Comparison of ENCODE assay signal across 23 mouse cellular contexts in genomic region chr11:35276001-35276400, GRCm38 (mm10).
A peak's percentile ranks its signal among the peaks of the same experiment; 100 is the strongest.
DNase-seq lines count a peak whose midpoint lies in the region; ATAC-seq lines count a peak whose summit lies in the region.
"Had no signal": no experiment of that assay in that cellular context is flagged by ENCODE, and none has a peak within 500 bp of the region (broad histone marks: within the 10 kb centered on the region; RNA-seq: fewer than 3 reads in every experiment).

No protein-coding gene starts in this region.

- no peak overlapping the region for H3K4me2 ChIP-seq in kidney, embryonic 15.5 days
- H3K4me2 ChIP-seq in midbrain, embryonic 11.5 days = no peak overlapping the region
- H3K4me2 ChIP-seq in midbrain, embryonic 14.5 days (ENCODE audit: low read length) = no peak overlapping the region
- H3K4me2 ChIP-seq: embryonic facial prominence, embryonic 13.5 days; forebrain, embryonic 13.5 days; heart, embryonic 12.5 days; heart, embryonic 15.5 days; hindbrain, embryonic 14.5 days had no signal

- H3K36me3 ChIP-seq in kidney, embryonic 15.5 days = no peaks in the 10 kb centered on the region
- no peaks in the 10 kb centered on the region for H3K36me3 ChIP-seq in midbrain, embryonic 11.5 days (ENCODE audit: control insufficient read depth, insufficient read depth, low read length)
- no peaks in the 10 kb centered on the region for H3K36me3 ChIP-seq in midbrain, embryonic 14.5 days (ENCODE audit: control insufficient read depth, insufficient read depth, low read length)
- peaks cover 6% of the 10 kb centered on the region; the same call in 1 of the 2 replicates for H3K36me3 ChIP-seq in limb, embryonic 10.5 days
- H3K36me3 ChIP-seq: embryonic facial prominence, embryonic 13.5 days; heart, embryonic 12.5 days; heart, embryonic 15.5 days had no signal

- H3K4me3 ChIP-seq in kidney, embryonic 15.5 days (replicated peaks) = no peak overlapping the region
- H3K4me3 ChIP-seq in midbrain, embryonic 11.5 days (ENCODE audit: low read depth, low read length) = no peak overlapping the region
- H3K4me3 ChIP-seq in midbrain, embryonic 14.5 days (replicated peaks; ENCODE audit: low read depth, low read length) = no peak overlapping the region
- no peak overlapping the region for H3K4me3 ChIP-seq in limb, embryonic 10.5 days
- H3K4me3 ChIP-seq: embryonic facial prominence, embryonic 13.5 days; erythroblast, embryonic 14.5 days; forebrain, embryonic 13.5 days; heart, embryonic 12.5 days; heart, embryonic 15.5 days had no signal

- peaks cover 84% of the 10 kb centered on the region for H3K4me1 ChIP-seq in kidney, embryonic 15.5 days
- no peaks in the 10 kb centered on the region for H3K4me1 ChIP-seq in midbrain, embryonic 11.5 days (ENCODE audit: control insufficient read depth, insufficient read depth, low read length)
- peaks cover 3% of the 10 kb centered on the region; the same call in 1 of the 2 replicates for H3K4me1 ChIP-seq in midbrain, embryonic 14.5 days (ENCODE audit: control insufficient read depth, insufficient read depth, low read length)
- peaks cover 93% of the 10 kb centered on the region for H3K4me1 ChIP-seq in limb, embryonic 10.5 days

- WGBS in kidney, embryonic 15.5 days = 41% methylated on average over 11 of the region's 11 CpGs
- WGBS in midbrain, embryonic 11.5 days = 94% methylated on average over 11 of the region's 11 CpGs
- WGBS in midbrain, embryonic 14.5 days = 83% methylated on average over 11 of the region's 11 CpGs
- WGBS in limb, embryonic 10.5 days = 39% methylated on average over 11 of the region's 11 CpGs

- H3K27me3 ChIP-seq in kidney, embryonic 15.5 days = peaks cover 54% of the 10 kb centered on the region
- H3K27me3 ChIP-seq in midbrain, embryonic 11.5 days (ENCODE audit: control insufficient read depth, insufficient read depth, low read length) = no peaks in the 10 kb centered on the region
- no peaks in the 10 kb centered on the region for H3K27me3 ChIP-seq in midbrain, embryonic 14.5 days (ENCODE audit: control insufficient read depth, insufficient read depth, low read length)
- no peaks in the 10 kb centered on the region for H3K27me3 ChIP-seq in limb, embryonic 10.5 days (ENCODE audit: low read depth, poor library complexity, severe bottlenecking)
- H3K27me3 ChIP-seq: embryonic facial prominence, embryonic 13.5 days; heart, embryonic 12.5 days; heart, embryonic 15.5 days had no signal

- no peak for DNase-seq in kidney, postnatal 36 days
- peak; percentile 64 for DNase-seq in midbrain, embryonic 11.5 days (ENCODE audit: low spot score, missing footprints)
- DNase-seq in midbrain, embryonic 14.5 days = no peak
- no peak for DNase-seq in limb, embryonic 10.5 days (ENCODE audit: low spot score)
- no peak for DNase-seq in thymus, postnatal 14 days
- DNase-seq in thymus, adult 18-20 months = no peak
- DNase-seq: adrenal gland, adult 2 months; adrenal gland, postnatal 14 days; forebrain, postnatal 0 days; gastrocnemius, postnatal 25 days; heart, adult 18-20 months; heart, postnatal 10 days; heart, postnatal 4 days had no signal

- 0 out of 2 replicates have a peak overlapping the region, but pooled peaks have one; percentile 11 for H3K27ac ChIP-seq in kidney, embryonic 15.5 days
- no peak overlapping the region for H3K27ac ChIP-seq in midbrain, embryonic 11.5 days (ENCODE audit: low read depth, low read length)
- no peak overlapping the region for H3K27ac ChIP-seq in midbrain, embryonic 14.5 days (replicated peaks; ENCODE audit: low read depth, low read length)
- H3K27ac ChIP-seq in limb, embryonic 10.5 days = peak overlapping the region; percentile 66
- H3K27ac ChIP-seq: embryonic facial prominence, embryonic 13.5 days; forebrain, embryonic 13.5 days; heart, embryonic 15.5 days; hindbrain, embryonic 14.5 days; hindbrain, postnatal 0 days had no signal

- no peaks in the 10 kb centered on the region for H3K9me3 ChIP-seq in kidney, embryonic 15.5 days (replicated peaks)
- H3K9me3 ChIP-seq in midbrain, embryonic 11.5 days (ENCODE audit: control insufficient read depth, low read length) = no peaks in the 10 kb centered on the region
- no peaks in the 10 kb centered on the region for H3K9me3 ChIP-seq in midbrain, embryonic 14.5 days (ENCODE audit: control insufficient read depth, low read length)
- H3K9me3 ChIP-seq in limb, embryonic 10.5 days (replicated peaks) = no peaks in the 10 kb centered on the region
- H3K9me3 ChIP-seq: embryonic facial prominence, embryonic 13.5 days; forebrain, embryonic 13.5 days; heart, embryonic 12.5 days; heart, embryonic 15.5 days had no signal

- no peak overlapping the region for H3K9ac ChIP-seq in kidney, embryonic 15.5 days
- H3K9ac ChIP-seq in midbrain, embryonic 11.5 days (ENCODE audit: low read length) = no peak overlapping the region
- H3K9ac ChIP-seq in midbrain, embryonic 14.5 days (replicated peaks; ENCODE audit: low read length) = no peak overlapping the region
- H3K9ac ChIP-seq: embryonic facial prominence, embryonic 13.5 days; forebrain, embryonic 13.5 days; forebrain, postnatal 0 days; heart, embryonic 12.5 days; heart, embryonic 15.5 days; hindbrain, embryonic 14.5 days had no signal

- no peak for ATAC-seq in kidney, embryonic 15.5 days (replicated peaks; ENCODE audit: low FRiP score)
- no peak for ATAC-seq in midbrain, embryonic 11.5 days (ENCODE audit: low FRiP score)
- no peak for ATAC-seq in midbrain, embryonic 14.5 days (ENCODE audit: low FRiP score, low TSS enrichment)
- ATAC-seq: CD4-positive, CD25-positive, alpha-beta regulatory T cell, adult 4 months; forebrain, embryonic 13.5 days; forebrain, postnatal 0 days; hindbrain, postnatal 0 days; inflammation-experienced regulatory T-cells, adult 6 months had no signal

Comparison
In these comparisons a context has a peak if more than half of its experiments do, and no peak if none do; other contexts are left out.
1. H3K27ac ChIP-seq: peak in kidney, embryonic 15.5 days (single experiment) and limb, embryonic 10.5 days (single experiment); none in midbrain, embryonic 11.5 days (single experiment) and midbrain, embryonic 14.5 days (single experiment).